Mouse (Mus musculus): ENCODE results near the gene Psmd8.
"Not testable (repeated sequence)": the region's sequence is repeated elsewhere in the genome, so short reads cannot be mapped to it uniquely, and the experiment has no call there.

Psmd8 gene

GRCm38 (mm10) chr7:29180077-29180853 is at the start of gene Psmd8:
Psmd8 (minus strand) TSS chr7:29180701.
- DNase-seq, result peak; percentile 99

- DNase-seq, result no peak
These were observed 47.7 kb upstream of the Psmd8 start for GRCm38 (mm10) chr7:29228202-29228601.

- DNase-seq, result no peak
These were observed 45.0 kb upstream of the Psmd8 start for GRCm38 (mm10) chr7:29225520-29225919.

DNA sequence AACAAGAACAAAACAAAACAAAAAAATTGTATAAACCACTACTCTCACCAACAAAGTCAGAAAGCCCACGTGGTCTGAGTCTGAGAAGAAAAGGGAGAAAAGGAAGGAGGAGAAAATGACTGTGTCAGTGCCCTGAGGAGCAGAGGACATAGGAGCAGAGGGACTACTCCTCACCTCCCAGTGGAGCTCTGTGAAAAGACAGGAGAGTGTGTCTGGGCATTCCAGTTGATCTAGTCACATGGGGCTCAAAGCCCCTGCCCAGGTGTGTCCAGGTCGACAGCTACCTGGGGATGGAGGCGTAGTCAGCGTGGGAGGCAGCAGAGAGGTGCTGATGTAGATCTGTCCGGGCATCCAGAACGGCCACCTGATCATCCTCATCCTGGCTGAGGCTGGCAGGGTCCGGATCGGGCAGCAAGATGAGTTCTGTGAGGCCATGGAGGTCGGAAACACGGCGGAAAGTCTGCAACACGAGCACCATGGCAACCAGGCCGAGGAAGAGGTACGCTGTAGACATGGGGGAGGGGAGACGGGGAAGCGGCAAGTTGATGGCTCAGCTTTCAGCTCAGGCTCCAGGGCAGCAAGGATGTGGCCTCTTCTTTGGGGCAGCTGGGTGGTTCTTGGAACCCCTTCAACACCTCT is 44.4 kb upstream of the Psmd8 start:
- DNase-seq, result no peak

DNA sequence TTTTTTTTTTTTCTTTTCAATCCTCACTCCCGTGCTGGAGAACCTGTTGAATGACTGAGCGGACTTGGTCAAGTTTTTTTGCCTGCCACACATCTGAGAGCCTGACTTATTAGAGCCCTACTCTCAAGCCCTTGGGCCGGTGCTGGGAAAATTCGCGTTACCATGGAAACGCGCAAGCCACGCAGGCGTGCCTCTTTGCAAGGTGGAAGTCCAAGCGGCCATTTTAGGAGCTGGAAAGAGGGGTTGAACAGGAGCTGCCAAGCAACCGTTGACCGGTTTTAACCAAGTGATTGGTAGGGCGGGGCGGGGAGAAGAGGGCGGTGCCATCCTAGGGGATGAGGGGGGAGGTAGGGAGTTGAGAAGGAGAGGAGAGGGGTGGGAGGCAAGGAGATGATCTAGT is 34.3 kb upstream of the Psmd8 start:
- DNase-seq, result no peak

- no peak for DNase-seq
These were observed 33.7 kb upstream of the Psmd8 start for GRCm38 (mm10) chr7:29214236-29214635.

- DNase-seq, result peak; percentile 21
These were observed 33.2 kb upstream of the Psmd8 start, which contains the start of gene Catsperg1 for GRCm38 (mm10) chr7:29213675-29214082. Catsperg1 (minus strand) TSS chr7:29214035.

GRCm38 (mm10) chr7:29212775-29213560 is 32.5 kb upstream of the Psmd8 start:
- not testable (repeated sequence) for DNase-seq

DNA sequence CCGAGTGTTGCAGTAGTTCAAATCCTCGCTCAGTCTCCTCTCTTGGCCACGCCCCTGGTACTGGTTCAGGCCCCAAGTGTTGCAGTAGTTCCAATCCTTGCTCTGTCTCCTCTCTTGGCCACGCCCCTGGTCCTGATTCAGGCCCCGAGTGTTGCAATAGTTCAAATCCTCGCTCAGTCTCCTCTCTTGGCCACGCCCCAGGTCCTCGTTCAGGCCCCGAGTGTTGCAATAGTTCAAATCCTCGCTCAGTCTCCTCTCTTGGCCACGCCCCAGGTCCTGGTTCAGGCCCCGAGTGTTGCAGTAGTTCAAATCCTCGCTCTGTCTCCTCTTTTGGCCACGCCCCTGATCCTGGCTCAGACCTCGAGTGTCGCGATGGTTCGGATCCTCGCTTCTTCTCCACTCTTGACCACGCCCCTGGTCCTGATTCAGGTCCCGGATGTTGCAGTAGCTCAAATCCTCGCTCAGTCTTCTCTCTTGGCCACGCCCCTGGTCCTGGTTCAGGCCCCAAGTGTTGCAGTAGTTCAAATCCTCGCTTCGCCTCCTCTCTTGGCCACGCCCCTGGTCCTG is 31.8 kb upstream of the Psmd8 start:
- DNase-seq, result no peak

DNA sequence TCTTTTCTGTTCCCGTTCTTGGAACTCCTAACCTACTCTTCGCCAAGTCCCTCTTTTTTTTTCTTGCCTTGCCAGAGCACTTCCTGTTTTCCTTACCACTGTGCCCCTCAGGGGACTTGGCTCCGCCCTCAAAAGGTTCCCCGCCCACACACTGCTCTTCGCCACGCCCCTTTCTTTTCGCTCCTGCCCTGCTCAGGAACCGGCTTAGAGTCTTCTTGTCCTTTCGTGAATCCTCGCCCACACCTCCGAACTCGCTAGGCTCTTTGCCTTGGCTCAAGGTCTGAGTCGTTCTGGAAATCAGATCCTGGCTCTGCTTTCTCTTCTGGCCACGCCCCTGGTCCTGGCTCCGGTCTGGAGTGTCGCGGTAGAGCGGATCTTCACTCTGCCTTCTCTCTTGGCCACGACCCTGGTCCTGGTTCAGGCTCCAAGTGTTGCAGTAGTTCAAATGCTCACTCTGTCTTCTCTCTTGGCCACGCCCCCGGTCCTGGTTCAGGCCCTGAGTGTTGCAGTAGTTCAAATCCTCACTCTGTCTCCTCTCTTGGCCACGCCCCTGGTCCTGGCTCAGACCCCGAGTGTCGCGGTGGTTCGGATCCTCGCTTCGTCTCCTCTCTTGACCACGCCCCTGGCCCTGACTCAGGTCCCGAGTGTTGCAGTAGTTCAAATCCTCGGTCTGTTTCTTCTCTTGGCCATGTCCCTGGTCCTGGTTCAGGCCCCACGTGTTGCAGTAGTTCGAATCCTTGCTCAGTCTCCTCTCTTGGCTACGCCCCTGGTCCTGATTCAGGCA is 31.1 kb upstream of the Psmd8 start:
- DNase-seq, result peak; percentile 89

GRCm38 (mm10) chr7:29211013-29211412 is 30.5 kb upstream of the Psmd8 start:
- not testable (repeated sequence) for DNase-seq

DNA sequence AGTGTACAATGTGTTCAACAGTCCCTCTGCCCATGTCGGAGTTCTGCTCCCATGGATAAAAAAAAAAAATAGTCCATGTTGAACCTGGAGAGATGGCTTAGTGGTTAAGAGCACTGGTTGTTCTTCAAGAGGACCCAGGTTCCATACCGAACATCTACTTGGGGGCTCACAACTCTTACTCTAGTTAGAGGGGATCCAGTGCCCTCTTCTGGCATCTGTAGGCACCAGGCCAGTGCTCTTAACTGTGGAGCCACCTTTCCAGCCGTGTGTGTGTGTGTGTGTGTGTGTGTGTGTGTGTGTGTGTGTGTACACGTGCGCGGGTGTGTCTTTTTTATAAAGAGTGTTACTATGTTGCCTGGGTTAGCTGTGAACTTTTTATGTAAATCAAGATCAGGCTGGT is 22.1 kb upstream of the Psmd8 start:
- DNase-seq, result no peak

GRCm38 (mm10) chr7:29194230-29194629 is 13.7 kb upstream of the Psmd8 start:
- DNase-seq, result not testable (repeated sequence)

DNA sequence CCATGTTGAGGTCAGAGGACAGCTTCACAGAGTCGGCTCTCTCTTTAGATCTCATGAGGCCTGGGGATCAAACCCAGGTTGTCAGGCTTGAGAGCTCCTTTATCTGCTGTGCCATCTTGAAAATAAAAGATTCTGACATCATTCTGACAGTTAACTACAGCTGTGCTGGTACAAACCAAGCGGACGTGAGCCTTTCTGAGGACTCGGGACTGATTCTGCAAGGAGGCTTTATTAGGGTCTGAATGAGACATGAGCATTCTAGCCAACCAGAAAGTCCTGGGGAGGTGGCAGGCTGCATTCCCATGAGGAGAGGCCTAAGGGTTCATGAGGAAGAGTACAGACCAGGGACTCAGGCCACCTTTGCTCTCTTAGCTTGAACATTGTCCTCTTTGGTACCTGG is 822 bp upstream of the Psmd8 start:
- not testable (repeated sequence) for DNase-seq

- no peak for DNase-seq
These were observed 344 bp upstream of the Psmd8 start for GRCm38 (mm10) chr7:29180854-29181236.

GRCm38 (mm10) chr7:29179323-29179722 is 1.2 kb downstream of the Psmd8 start:
- DNase-seq, result no peak

DNA sequence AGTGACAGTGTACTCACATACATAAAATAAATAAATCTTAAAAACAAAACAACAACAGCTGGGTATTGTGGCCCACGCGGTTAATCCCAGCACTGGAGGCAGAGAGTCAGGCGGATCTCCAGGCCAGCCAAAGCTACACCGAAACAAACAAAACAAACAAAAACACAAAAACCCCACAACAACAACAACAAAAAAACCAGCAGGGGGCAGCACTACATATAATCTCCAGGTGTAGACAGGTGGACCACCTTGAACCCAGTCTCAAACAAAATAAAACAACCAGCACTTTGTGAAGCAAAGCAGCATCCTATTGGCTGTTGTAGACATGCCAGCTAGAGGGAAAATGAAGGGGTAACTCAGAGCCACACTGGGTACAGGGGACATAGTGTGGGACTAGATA is 2.4 kb downstream of the Psmd8 start:
- DNase-seq, result no peak

DNA sequence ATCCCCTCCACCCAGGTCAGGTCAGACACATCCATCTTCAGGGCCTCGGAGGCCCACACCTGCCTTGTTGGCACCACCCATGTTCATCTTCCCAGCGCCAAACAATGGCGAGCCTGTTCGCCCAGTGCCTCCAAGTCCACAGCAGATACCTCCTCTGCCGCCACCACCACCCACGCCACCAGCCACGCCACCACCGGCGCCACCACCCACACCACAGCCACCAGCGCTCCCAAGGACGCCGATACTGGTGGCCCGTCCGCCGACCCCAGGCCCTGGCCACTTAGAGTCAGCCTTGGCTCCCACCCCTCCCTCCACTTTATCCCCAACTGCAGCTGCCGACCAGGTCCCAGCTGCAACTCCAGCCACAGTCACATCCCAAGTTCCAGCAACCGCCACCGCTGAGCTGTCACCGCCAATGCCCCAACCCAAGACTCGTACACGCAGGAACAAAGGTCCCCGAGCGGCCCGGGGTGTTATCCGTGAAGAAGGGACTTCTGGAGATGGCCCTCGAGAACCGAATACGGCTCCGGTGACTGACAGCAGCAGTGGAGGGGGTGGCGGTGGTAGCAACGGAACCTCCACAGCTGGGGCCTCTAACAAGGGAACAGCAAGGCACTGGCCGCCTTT is 8.0 kb downstream of the Psmd8 start:
- no peak for DNase-seq

DNA sequence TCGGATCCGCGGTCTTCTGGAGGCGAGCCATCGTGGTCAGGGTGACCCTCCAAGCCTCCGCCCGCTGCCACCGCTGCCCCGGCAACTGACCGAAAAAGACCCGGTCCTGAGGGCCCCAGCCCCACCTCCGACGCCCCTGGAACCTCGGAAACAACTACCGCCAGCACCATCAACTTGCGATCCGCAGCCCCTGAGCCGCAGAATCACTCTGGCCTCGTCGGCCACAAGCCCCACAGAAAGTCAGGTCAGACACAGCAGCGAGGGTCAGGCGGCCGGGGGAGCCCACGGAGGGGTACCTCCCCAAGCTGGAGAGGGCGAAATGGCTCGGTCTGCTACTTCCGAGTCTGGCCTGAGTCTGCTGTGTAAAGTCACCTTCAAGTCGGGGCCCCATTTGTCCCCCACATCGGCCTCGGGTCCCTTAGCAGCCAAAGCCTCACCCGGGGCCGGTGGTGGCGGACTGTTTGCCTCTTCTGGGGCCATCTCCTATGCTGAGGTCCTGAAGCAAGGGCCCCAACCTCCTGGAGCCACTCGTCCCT is 8.9 kb downstream of the Psmd8 start:
- DNase-seq, result no peak

DNA sequence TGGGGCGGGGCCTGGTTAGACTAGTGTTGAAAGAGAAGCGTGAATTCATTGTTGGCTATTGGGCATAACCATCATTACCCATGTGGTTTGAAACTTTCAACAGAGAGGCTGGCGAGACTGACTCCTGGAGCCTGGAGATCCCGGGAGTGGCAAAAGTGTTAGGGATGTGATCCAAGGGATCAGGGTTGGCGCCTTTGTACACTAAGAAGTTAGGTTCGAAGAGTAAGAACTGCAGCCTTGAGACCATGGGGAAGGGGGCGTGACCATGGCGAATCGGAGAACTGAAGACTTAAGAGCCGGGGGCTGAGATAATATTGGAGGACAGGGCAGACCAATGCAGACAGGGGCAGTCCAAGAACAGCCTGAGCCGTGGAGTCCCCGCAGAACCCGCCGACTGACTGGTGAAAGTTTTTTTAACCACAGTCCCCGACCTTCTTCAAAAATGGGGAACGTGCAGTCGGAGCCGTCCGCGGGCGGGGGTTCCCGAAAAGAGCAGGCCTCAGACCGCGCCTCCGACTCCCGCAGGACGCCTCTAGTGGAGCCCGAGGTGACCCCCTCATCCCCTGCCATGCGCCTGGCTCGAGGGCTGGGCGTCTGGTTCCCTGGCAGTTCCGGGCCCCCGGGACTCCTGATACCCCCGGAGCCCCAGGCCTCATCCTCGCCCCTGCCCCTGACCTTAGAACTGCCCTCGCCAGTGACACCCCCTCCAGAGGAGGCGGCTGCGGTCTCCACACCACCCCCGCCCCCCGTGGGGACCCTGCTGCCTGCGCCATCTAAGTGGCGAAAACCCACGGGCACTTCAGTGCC is 9.5 kb downstream of the Psmd8 start:
- no peak for DNase-seq

Data from kidney, adult 11 months (tissue).